Mouse (Mus musculus) heart, postnatal 25 days (tissue): Measurements from ENCODE around the gene Hck. TPM values are rescaled to one million over a fixed set of nuclear protein-coding genes. Genes with fewer than 3 reads are reported as not detected.

Source experiments
- DNase-seq: peaks from one replicate; pipeline ENCODE4 v3.0.0; 2022; ENCODE audit warnings: low spot score
- intact Hi-C: fragments of 180-260 bp; cut with DNase I; formaldehyde crosslinking; loops from one replicate; pipeline ENCODE4 v1.15.1; 2025
- total RNA-seq, 2 experiments: library from RNA; stranded (reverse); gene quantifications; 2 replicates each; pipeline ENCODE4 v1.2.3; 2021

Hck gene
- total RNA-seq, 2 experiments from 2014 or later, result 1.1 to 1.4 TPM

DNA sequence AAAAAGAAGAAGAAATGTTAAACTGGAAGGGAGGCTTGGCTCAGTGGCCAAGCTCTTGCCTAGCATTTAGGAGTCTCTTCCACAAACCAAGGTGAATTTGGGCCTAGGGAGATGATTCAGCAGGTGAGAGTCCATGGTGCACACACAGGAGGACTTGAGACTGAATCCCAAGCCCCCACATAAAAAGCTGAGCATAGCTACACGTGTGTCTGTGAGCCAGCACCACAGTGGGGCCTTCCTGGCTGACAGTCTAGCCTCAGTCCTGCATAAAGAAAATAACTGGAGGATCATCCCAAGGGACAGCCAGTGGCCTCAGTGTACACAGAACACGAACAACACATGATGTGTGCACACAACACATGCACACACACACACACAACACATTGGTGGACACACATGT, 19.0 kb upstream of the Hck start:
- no peak for DNase-seq
- intact Hi-C loops, result no loop called here

DNA sequence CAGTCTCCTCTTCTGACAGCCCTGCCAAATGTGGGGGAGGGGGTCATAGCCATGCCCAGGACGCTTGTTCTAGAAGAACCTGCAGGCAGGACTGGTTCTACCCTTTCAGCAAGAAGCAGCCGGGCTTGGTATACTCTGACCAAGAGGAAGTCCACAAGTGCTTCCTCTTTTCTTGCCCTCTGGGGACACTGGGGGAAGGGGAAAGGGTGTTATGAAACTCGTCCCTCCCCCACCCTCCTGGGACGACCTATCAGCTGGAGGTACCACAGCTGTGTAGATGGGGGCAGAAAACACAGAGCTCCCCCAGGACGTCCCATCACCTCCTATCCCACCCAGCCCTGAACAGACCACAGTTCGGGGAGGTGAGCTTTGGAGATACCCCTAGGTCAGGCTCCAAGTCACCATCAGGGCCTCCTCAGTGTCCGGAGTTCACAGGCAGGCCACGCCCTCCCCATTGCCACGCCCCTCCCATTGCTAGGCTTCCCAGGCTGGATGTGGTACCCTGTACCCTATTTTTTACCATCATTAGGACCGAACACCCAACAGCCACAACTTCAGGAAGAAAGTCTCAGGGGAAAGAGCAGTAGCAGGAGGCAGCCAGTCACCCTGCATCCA, 17.6 kb upstream of the Hck start:
- DNase-seq, result peak; percentile 28
- intact Hi-C loops, result no loop called here

DNA sequence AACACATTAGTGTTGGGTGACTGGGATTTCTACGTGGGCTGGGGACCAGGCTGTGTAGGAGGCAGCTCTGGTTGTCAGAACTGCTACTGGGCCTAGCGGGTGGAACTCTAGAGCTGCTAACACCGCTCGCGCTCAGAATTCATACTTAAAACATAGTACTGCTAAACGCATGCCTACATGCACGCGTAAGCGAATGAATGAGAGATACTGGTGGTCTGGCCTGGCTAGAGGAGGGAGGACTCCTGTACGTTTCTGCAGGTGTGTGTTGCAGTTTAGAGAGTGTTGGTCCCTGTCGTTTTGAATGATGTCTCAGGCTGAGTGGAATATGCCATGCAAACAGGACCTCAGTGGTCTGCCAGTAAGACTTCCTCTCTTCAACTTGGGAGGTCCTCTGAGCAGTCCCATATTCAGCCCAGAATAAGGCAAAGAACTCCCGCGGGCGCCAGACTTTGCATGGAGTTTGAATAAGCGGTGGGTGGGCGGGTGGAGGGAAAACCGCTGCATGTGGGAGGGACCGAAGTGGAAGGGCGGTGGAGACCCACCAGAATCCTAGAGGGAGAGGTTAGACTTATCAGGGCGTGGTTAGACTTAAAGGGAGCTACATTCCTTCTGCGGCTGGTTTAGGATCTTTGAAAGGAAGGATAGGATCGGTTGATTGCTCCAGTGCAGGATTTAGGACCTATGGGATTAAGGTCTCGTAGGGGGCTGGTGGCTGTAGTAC, 1.1 kb upstream of the Hck start:
- intact Hi-C loops, result no loop called here
- no peak for DNase-seq

DNA sequence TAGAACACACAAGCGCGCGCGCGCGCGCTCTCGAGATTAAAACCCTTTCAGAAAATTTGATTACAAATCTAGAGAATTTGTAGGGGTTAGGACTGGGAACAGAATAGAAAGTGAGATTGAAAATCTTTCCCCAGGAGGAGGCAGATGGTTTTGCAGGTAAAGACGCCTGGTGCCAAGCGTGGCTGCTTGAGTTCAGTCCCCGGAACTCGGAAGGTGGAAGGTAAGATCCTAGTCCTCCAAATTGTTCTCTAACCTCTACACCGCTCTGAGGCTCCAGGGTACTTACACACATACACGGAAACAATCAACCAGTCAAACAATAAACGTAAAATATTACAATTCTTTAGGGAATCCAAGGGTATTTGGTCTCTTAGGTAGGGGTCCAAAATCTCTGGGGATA, 466 bp upstream of the Hck start:
- intact Hi-C loops, result no loop called here
- DNase-seq, result no peak

DNA sequence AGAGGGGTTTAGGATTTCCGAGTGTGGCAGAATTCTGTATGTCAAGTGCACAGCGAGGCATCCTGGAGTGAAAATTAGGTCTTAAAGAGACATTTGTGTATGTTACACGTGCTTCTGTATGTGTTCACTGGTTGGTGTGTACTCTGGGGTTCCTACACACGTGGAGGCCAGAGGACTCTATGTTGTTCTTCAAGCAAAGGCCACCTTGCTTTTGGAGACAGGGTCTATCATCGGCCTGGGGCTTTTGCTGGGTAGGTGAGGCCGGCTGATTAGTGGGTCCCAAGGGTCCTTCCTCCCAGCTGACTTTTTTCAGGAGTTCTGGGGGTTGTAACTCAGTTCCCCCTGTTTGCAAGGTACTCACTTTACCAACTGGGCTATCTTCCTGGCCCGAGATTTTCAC, 1.3 kb downstream of the Hck start:
- intact Hi-C loops, result no loop called here

DNA sequence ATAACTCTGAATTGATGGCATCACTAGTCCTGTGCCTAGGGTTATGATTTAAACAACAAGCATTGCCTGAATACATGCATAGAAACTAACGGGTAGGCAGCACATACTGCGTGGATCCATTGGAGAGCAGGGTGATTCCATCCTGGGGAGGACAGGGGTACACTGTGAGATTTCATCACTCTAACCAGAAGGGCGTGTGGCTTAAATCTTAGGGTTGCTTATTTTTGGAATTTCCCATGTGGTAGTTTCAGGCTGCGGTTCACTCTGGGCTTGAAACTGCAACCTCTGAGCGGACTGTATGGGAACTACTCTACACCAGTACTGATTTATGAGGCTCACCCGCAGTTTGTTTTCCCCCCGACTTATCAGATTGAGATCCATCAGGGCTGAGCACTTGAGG, 3.0 kb downstream of the Hck start:
- intact Hi-C loops, result no loop called here
- DNase-seq, result no peak

More for the DNA sequence above, 1.3 kb downstream of the Hck start:
- DNase-seq, result no peak

DNA sequence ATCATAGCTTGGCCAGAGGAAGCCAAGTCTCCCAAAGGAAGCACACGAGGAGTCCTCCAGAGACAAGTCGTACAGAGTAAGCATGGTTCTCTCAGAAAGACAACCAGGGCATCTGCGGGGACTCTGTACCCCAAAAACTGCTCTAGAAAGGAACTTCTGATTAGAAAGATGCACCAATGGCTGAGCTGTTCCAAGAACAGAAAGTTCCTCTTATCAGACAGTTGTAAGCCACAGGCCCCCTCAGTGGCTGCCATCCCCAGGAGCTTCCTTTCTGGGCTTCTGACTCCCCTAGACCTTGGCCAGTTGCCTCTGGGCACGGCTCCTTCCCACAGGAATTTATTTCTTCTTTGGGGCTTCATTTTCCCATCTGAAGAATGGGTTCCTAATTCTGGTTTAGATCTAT, 7.4 kb downstream of the Hck start:
- intact Hi-C loops, result no loop called here
- DNase-seq, result no peak

DNA sequence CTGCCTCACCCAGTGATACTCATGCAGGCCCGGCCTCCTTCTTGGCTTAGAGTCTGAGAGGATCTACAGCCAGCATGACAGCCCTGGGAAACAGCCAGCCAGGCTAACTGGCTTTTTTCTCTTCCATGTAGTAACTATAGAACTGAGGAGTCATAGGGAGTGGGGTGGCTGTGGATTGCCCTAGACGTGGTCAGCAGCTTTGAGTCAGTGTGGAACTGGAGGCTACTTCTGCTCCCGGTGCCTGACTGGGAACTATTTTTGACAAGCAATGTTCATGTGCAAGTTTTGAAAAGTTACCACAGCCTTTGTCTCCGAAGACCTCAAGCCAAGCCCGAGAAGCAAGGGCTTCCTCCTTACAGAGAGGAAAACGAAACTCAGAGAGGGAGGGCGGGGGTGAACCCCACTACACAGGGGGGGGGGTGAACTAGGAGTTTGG, 8.8 kb downstream of the Hck start:
- intact Hi-C loops, result no loop called here
- no peak for DNase-seq

DNA sequence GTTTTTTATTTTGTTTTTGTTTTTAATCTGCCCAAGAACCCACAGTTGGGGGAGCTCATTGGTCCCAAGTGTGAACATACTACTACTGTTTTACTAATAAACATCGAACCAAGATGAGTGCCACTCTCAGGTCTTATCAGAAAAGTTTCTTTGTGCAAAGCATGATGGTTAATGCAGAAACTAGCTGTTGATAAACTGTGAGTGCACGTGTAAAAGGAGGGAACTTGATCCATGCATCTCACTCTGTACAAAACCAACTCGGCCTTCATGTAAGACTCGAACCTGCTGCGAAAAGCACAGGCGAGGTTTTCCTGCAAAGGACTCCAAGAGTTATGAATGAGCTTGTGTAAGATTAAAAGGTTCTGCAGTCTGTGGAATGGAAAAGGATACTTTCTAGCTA, 11.2 kb downstream of the Hck start:
- DNase-seq, result no peak
- intact Hi-C loops, result no loop called here

DNA sequence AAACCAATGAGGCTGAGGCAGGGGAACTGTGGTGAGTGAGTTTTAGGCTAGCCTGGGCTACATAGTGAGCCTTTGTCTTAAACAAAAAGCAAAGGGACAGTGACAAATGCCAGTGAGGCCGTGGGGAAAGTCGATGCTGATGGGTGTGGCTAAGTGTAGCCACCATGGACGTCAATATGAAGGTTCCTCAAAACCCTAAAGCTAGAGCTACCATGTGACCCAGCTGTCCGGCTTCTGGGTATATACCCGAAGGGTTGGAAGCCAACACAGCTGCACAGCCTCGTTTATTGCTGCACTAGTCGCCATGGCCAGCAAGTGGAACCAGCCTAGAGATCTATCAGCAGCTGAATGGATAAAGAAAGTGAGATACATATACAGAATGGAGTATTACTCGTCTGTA, 11.9 kb downstream of the Hck start:
- intact Hi-C loops, result no loop called here
- DNase-seq, result no peak

DNA sequence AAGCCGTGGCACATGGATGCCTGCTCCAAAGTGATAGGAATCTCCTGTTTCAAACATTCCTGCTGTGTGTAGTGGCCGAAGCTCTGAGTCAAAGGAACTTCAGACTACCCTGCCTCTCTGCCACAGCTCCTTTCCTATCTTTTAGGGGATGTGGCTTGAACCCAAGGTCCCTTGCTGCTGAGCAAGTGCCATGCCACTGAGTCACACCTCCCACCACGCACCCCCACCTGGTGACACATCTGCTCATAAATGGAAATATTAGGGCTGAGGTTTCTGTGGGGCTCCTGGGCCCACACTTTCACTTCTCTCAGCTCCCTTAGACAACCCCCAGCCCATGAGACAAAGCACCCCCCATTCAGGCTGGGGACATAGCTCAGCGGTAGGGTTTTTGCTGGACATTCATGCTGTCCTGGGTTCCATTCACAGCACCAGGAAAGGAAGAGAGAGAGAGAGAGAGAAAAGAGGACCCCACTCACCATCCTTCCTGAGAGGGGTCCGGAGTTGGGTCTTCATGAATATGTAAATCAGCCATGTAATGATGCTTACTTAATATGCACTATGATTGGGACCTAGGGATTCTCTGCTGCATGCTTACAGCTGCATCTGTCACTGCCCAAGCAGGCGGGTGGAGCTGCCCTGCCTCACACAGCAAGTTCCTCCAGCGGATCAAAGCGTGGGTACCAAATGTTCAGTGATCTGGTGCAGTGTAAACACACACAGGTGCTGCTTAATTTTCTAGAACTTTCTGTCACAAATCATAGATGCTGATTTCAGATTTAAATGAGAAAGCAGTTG, 13.8 kb downstream of the Hck start:
- no peak for DNase-seq
- intact Hi-C loops, result no loop called here

DNA sequence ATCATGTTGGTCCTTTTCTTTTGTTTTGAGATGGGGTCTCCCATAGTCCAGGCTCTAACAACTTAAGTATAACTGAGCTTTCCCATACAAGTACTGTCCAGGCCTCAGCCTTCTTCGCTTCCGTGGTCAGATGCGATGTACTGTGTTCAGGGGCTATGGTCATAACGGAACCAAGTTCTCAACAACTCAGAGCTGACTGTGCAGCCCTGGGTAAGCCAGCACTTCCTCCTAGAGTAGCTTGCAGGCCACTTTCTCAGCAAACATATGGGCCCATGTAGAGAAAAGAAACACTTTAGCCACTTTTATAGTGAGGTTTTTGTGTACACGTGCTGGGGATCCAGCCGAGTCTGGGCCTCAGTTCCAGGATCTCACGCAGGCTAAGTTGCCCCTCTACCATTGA, 14.4 kb downstream of the Hck start:
- DNase-seq, result no peak
- intact Hi-C loops, result no loop called here

DNA sequence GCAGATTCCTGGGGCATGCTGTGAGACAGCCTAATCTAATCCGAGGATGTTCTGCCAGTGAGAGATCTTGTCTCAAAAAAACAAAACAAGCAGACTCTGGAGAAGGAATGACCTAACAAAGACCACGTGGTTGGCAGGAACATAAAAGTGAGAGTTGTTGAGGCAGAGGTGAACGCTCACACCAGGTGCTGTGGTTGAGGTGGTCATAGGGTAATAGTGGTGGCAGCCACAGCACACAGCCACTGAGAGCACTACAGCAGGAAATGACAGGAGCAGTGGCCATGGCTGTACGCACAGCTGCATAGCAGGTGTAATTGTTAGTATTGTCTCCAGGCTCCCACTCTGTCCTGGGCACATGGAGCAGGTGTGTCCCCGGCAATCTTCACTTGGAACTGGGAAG, 17.6 kb downstream of the Hck start:
- no peak for DNase-seq
- intact Hi-C loops, result no loop called here

DNA sequence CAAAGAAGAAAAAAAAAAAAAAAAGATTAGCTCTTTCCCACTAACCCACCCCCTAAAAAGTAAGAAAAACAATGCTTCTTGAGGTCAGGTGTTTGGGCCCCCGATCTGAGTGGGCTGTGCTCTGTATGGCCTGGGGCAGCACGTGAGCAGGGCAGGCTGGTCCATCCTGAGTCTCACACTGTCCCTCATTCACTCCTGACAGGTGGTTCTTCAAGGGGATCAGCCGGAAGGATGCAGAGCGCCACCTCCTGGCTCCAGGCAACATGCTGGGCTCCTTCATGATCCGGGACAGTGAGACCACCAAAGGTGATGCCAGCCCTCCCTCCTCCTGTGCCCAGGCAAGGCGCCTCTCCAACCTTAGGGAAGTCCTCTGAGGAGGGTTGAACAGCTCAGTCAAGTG, 22.8 kb downstream of the Hck start:
- no peak for DNase-seq
- intact Hi-C loops, result no loop called here

DNA sequence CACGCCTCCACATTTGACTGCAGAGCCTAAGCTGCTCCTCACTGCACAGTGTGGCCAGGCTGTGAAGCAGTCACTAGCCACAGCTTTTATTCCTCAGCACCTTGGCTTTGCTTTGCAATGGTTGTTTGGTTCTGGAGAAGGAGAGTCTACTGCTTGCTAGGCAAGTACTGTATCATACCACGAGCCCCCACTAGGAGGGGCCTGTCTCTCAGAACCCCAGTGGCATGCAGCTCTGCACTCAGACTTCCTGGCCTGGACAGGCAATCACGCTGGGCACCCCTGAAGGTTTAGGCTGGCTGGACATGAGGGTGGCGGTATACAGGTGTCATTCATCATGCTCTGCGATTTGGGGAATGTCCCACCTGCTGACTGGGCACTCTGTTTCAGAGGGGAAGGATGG, 26.0 kb downstream of the Hck start:
- intact Hi-C loops, result no loop called here
- no peak for DNase-seq

DNA sequence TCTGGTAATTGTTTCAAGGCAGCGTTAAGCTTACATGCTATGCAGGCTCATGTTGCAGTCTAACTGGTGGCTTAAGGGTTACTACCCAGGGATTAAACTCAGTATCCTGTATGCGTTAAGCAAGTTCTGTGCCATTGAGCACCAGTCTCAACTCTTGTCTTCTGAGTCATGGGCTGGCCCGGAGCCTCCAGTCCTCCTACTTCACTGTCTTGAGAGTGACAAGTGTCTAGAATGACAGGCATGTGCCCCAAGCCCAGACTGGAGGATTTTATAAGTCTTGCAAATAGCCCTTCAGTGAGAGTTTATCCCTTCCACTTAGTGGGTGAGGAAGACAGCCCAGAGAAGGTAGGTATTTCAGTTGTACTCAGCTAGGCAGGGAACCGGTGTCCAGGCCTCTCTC, 27.9 kb downstream of the Hck start:
- no peak for DNase-seq
- intact Hi-C loops, result no loop called here

DNA sequence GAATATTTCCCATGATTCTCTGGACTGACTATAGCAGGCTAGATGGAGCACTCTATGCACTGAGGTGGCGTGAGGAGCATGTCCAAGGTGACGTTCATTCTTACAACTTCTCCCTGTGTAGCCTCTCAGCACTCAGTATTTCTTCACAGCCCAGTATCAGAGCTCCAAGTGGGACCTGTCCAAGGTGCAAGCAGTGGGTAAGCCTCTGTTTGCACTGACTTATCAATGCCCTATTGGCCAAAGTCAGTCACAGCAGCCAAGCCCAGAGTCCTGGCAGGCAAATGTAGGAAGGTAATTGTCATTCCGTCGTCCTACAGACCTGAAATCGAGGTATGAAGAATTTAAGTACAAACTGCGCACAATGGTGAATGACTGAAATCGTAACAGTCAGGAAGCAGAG, 30.9 kb downstream of the Hck start:
- intact Hi-C loops, result no loop called here

DNA sequence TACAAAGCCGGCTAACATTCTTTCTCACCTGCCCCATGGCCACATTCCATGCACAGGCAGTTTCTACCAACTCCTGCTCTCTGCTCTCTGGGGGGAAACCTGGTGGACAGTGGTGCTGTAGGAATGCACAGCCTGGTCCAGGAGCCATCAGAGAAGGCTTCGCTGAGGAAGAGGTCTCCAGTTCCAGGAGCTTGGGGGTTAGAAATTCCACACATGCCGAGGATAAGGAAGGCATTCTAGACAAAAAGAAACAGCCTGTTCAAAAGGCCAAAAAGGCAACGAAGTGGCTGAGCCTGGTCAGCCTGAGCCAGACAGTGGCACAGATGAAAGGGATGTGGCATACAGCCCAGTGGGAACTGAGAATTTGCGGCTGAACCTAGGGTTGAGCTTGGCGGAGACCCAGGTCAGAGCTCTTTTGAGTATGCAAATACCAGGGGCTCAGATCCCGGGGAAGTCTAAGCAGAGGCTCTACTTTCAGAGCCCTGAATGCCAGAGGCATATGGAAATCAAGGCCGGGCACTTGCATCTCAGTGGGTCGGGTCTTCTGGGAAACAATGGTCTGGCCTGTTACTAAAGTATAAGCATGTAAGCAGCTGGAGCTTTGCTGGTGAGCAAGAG, 31.8 kb downstream of the Hck start:
- intact Hi-C loops, result no loop called here
- DNase-seq, result no peak

More for the DNA sequence above, 30.9 kb downstream of the Hck start:
- no peak for DNase-seq

DNA sequence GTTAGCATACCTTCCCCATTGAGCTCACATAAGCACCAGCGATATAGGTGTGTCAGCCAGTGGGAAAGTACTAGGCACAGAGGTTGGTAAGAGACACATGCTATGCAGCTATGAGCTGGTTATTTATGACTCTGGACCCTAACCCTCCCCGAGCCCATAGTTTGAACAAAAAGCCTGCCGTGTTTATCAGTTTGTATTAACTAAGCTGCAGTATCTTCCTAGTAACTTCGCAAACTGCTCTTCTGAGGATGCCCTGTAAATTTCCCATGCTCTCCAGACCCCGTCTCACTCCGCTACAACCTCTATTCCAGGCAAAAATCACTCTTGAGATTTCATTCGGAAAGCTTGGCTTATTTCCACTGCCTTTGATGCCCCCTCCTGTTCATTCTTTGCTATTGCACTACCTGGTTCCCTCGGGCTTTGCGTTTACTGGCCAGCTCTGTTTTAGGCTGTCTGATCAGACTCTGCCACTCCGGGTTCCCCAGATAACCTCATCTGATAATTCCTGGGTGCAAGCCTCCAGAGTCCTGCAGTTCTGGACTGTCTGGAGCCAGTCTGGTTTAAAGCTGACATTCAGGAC, 34.4 kb downstream of the Hck start:
- intact Hi-C loops, result loop anchor here (1.0 to 2.0 kb wide), 3 partner anchors 62 to 226 kb away; no protein-coding TSS in a partner anchor
- no peak for DNase-seq

DNA sequence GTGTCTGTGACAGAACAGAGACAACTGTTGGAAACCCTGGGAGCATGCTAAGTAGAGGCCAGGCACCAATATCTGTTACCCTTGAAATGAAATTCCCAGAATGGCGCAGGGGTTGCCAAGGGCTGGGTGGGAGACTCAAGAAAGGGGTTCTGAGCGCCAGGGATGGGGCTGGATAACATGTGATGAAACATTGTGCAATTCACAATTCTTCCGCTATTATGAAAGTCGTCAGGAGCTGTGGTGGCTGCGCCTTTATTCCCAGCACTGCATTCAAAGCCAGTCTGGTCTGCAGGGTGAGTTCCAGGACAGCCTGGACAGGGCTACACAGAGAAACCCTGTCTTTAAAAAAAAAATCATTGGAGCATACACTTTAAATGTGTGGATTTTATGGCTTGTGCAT, 37.1 kb downstream of the Hck start:
- DNase-seq, result no peak
- intact Hi-C loops, result no loop called here
